Mouse (Mus musculus) lung, embryonic 16.5 days (tissue): Measurements from ENCODE around the gene Tnnt3. TPM values are rescaled to one million over a fixed set of nuclear protein-coding genes. Genes with fewer than 3 reads are reported as not detected.

ENCODE experiments used
- polyA plus RNA-seq: library from polyadenylated mRNA; unstranded; fragments of >200 nt; fragmentation: Nextera tagmentation; extraction: Ambion mirVana; gene quantifications from 2 replicates; pipeline ENCODE4 v1.2.1, GENCODE M21; 2015

Gene Tnnt3
- polyA plus RNA-seq, 1 experiment from 2014 or later: 17.9 TPM

Other genes starting within 250 kb of the Tnnt3 start
- gene Gm2431, start 240.5 kb upstream of the Tnnt3 start, polyA plus RNA-seq: not detected in 2 replicates
- not detected in 2 replicates for gene Gm4559, start 224.5 kb upstream of the Tnnt3 start, polyA plus RNA-seq
- not detected in 2 replicates for gene Krtap5-1, start 201.7 kb upstream of the Tnnt3 start, polyA plus RNA-seq
- gene Krtap5-4, start 195.3 kb upstream of the Tnnt3 start, polyA plus RNA-seq: not detected in 2 replicates
- 5.6 and 7.5 TPM in 2 replicates for gene Ifitm10, start 125.1 kb upstream of the Tnnt3 start, polyA plus RNA-seq
- gene Gm49369, start 116.2 kb upstream of the Tnnt3 start, polyA plus RNA-seq: 2.5 and 3.2 TPM in 2 replicates
- 302 and 328 TPM in 2 replicates for gene Ctsd, start 110.8 kb upstream of the Tnnt3 start, polyA plus RNA-seq
- gene Syt8, start 64.0 kb upstream of the Tnnt3 start, polyA plus RNA-seq: 0.48 and 1.2 TPM in 2 replicates
- gene Tnni2, start 57.0 kb upstream of the Tnnt3 start, polyA plus RNA-seq: 17.6 and 61.1 TPM in 2 replicates
- gene Lsp1, start 38.0 kb upstream of the Tnnt3 start, polyA plus RNA-seq: 110 and 118 TPM in 2 replicates
- gene Mrpl23, start 33.9 kb downstream of the Tnnt3 start, polyA plus RNA-seq: 17.2 and 22.4 TPM in 2 replicates
- 457 and 496 TPM in 2 replicates for gene Igf2, start 168.0 kb downstream of the Tnnt3 start, polyA plus RNA-seq
- gene Gm49394, start 171.1 kb downstream of the Tnnt3 start, polyA plus RNA-seq: not detected in 2 replicates
- gene Ins2, start 244.5 kb downstream of the Tnnt3 start, polyA plus RNA-seq: not detected in 2 replicates